Mouse (Mus musculus): Measurements from ENCODE around the gene Rap1a. TPM values are rescaled to one million over a fixed set of nuclear protein-coding genes. Genes with fewer than 3 reads are reported as not detected.

Rap1a gene
- total RNA-seq (2021): 184 and 206 TPM in 2 replicates
- long read RNA-seq, experiment 1, transcript Rap1a-201 (8 exons, 2,407 nt): major isoform, 87 of 98 reads
- long read RNA-seq, experiment 1, partial matches to known transcripts: 3 of 98 reads
- long read RNA-seq, experiment 1, other reads (novel, unspliced or antisense): 8 of 98 reads
- long read RNA-seq, experiment 2, transcript Rap1a-201 (8 exons, 2,407 nt): major isoform, 55 of 63 reads
- long read RNA-seq, experiment 2, partial matches to known transcripts: 4 of 63 reads
- long read RNA-seq, experiment 2, other reads (novel, unspliced or antisense): 4 of 63 reads

DNA sequence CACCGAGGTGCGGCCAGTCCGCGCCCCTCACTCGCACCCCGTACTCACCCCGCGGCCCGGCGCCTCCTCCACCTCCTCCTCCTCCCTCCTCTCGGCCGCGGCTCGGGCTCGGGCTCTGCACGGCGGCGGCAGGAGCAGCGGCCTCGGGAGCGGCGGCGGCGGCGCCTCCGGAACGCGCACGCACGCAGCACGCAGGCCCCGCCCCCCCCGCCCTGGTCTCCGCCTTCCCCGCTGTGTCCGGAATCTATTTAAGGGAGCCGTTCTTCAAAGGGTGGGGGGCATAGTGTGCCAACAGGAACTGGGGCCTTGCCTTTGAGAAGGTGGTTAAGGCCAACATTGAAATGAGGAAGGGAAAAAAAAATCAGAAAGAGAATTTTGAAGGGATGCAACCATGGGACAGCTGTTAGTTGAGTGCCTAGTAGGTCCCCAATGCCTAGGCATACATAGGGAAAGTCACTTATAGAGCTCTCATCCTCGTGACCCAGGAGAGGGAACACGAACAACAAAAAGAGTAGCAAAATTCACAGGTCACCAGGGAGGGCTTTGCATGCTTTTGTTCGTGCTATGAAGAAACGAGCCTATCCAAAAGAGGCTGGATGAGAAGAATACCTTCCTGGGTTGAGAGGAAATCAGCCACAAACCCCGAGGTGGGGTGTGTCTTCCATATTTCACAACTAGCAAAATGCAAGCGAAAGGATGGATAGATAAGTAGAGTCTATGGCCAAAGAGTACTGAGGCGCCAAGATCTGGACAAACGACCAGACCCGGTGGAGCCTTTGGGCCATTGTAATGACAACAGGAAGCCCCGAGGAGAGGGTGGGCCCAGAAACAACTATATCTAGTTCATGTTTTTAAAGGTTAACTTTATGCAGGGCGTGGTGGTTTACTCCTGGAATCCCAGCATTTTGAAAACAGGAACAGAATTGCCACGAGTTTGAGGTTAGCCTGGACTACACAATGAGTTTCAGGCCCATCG, at the start of gene Rap1a:
Gene Rap1a, minus strand, starts transcription at position 146 of the 976 bp plus-strand sequence.
- peak; percentile 88 for DNase-seq

DNA sequence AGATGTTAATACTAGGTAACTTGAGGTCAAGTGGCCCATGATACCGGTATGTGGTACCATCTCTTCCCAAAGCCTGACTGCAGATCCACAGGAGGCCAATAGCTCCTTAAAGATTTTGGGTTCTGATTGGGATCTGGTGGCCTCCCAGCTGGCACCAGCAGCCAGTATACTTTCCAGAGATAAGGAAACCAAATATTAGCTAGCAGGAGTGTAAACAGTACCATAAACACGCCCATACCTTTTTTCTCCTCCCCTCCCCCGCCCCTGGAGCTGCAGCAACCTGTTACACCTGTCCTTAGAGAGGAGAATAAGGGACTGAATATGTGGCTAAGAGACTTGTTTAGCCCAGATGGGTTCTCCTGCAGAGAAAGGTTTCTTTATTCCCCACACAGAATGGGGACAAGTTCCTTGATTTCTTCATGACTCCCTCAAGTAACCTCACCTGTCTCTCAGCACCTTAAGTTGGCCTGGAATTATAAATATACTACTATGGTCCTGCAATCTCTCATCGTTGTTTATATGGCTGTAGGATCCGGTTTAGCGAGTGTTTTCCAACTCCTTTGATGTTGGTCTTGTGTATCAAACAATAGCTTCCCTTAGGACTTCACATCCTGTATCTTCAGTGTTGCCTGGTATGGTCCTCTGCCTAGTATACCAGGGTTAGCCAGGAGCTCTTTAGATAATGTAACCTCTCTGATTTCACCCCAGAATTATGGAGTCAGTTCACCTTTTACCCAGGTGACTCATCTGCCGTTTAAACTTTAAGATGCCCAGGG, 45.3 kb upstream of the Rap1a start:
- no peak for DNase-seq

DNA sequence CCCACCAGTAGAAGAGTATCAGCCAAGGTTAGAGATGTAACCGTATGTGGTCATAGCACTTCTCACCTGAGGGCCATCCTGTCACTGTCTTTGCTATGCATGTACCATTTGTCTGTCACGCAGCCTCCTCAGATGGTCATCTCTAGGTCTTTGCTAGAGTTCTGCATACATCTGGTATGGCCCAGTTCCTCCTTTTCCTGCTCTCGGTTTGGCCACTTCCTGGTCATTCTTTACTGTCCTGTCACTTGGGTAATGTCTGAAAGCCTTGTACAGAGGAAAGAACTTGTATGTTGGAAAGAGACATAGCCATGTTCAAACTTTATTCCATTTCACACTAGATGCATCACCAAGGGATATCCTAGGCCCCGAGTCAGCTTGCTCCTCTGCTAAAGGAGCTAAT, 38.7 kb upstream of the Rap1a start:
- DNase-seq: no peak

DNA sequence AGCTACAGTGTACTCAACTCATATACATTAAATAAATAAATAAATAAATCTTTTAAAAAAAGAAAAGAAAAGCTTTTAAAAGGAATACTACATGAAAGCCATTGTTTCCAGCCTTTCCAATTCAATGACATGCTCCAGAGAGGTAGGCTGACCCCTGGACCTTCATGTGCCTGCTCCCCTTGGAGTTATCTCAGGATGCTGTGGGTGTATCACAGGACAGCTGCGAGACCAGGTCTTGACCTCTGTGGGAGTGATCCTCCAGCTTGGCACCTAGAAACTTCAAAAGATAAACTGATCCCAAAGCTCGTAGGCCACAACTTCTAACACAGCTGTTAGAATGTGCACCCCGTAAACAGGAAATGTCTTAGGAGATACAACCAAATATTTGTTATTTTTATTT, 37.5 kb upstream of the Rap1a start:
- DNase-seq: no peak

DNA sequence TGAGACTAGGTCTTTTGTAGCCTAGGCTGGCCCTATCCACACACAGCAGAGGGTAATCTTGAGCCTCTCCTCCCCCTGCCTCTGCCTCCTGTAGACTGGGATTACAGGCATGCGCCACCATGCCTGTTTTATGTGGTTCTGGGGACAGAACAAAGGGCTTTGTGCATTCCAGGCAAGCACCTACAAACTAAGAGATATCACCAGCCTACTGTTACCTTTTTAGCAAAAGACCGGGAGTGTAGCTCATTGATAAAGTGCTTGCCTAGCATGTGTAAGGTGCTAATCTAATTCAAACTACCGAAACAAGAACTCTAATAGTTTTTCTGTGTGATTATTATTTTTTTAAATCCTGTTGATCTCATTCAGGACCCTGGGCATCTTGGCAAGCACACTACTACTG, 35.7 kb upstream of the Rap1a start:
- no peak for DNase-seq

DNA sequence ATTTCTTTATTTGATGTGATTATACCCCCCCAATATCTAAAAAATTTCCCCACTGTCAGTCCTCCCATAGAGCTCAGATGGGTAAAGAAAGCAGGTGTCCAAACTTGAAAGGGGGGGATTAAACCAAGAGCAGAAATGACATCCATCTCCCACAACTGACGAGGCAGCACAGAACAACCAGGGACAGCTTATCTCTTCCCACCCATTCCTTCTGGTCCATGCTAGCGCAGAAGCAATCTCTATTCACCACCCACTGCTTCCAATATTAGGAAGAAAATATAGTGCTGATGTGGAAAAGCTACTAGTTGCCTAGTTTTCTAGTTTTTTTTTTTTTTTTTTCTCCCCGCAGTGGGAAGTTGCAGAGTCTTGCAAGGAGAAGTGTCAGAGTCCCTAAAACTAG, 34.7 kb upstream of the Rap1a start:
- DNase-seq: no peak

DNA sequence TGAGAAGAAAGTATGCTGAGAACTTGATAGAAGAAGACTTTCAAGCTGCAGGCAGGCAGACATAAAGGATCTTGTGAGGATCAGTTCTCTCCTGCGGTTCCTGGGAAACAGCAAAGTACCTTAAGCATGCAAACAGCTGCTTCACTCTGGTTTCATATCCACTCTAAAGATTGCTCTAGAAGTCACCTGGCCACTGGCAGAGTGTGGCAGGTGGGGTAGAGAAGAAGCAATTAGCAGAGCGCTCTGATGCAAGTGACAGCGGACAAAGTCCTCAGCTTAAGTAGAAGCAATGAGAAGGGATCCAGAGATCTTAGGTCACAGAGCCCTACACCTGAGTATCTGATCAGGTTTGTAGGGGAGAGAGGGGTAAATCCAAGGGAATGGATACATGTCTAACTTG, 30.4 kb upstream of the Rap1a start:
- no peak for DNase-seq

DNA sequence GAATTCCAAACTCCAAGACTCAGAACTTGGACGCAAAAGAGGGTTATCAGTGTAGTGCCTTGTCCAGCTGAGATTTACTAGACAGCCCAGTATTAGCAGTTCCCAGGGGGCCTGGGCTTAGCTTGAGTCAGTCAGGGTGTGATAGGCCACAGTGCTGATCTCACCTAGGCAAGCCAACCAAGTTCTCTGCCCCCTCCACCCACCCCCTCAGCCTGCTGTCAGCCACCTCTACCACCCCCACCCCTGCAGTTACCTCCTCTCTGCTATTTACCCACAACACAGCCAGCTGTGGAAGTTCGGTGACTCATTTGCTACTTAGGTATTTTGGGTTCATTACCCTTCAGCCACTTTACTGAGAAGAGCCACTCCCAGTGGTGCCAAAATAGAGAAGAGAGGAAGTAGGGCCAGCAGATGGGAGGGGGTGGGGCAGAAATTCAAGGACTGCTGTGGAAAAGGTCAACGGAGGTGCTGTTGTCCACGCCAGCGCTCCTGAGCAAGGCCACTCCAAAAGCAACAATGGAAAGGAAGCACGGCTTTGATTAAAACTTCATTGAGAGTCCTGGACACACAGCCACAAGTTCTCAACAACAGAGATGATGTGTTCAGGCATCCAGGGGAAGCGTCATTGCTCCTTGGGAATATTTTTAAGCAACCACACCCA, 24.5 kb upstream of the Rap1a start:
- DNase-seq: peak; percentile 72

DNA sequence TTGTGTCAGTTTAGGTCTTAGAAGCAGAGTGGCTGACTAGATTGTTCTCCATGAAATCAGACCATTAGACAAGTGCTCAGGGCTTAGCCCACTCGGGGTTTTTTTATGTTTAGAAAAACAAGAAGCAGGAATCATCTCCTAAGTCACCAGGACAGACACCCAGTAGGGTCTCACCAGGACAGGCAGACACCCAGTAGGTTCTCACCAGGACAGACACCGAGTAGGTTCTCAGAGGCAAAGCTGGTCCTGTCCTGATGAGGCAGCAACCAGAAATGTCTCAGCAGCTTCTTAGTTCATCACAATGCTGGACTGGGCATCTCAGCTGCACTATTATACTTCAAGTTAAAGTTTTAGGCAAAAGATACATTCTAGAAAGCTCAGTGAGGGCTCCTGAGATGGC, 23.6 kb upstream of the Rap1a start:
- no peak for DNase-seq

DNA sequence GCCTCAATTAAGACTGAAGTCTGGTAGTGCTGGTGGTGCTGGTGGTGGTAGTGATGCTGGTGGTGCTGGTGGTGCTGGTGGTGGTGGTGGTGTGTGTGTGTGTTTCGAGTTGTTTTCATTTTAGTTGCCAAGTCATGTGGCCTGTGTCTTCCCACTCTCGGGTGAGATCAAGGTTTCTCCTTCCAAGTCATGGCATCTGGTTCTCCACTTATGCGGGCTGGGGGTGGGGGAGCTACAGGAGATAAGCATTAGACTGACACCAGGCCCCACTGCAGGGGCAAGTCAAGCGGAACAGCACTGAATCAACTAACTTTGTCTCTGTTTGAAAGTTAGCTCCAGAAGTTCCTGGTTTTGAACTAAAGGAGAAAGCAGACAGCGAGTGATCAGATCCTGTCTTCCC, 23.0 kb upstream of the Rap1a start:
- DNase-seq: no peak

DNA sequence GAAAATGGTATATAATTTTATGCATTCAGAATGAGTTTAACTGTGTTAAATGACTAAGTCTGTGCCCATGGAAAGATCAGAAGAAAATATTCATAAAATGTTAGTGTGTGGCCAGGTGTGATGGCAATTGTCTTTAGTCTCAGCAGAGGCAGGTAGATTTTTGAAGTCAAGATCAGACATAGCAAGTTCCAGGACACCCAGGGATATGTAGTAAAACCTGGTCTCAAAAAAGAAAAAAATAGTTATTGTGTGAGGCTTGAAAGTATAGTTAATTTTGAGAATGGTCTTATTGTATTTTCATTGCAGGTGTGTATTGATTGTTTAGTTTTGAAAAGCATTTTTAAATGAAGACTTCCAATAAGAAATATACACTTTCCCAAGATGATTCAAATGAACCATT, 22.5 kb upstream of the Rap1a start:
- DNase-seq: no peak

DNA sequence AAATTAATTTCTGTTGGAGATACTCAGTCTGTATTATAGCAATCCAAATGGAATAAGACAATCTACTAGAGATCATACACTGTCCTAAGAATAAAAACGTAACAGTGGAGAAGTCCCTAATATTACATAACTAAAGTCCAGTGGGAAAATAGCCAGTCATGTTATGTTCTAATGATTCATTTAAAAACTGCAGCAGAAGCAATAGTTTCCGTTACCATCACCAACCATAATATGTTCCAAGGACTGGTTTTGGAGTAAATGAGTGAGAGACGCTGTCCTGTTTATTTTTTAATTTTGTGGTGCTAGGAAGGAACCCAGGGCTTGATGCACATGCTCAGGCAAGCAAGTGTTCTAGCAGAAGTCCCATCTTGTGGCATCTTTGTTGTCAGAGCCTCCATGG, 20.4 kb upstream of the Rap1a start:
- DNase-seq: no peak

DNA sequence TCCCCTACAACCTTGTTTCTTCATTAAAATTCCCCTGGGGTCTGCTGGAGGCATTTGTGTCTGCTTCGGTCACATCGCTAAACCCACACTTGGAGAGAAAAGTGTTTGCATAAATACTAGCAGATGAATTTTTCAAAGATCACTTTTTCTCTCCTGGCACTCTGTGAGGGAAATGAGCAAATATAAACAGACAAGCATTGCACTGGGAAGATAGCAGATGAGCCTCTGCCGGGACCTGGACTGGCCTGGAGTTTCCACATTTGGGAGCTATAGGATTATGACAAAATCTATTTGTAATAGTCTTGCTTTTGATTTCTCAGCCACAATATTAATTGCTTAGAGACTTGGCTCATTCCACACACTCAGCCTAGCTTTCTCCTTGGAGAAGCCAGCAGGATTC, 19.1 kb upstream of the Rap1a start:
- DNase-seq: no peak

DNA sequence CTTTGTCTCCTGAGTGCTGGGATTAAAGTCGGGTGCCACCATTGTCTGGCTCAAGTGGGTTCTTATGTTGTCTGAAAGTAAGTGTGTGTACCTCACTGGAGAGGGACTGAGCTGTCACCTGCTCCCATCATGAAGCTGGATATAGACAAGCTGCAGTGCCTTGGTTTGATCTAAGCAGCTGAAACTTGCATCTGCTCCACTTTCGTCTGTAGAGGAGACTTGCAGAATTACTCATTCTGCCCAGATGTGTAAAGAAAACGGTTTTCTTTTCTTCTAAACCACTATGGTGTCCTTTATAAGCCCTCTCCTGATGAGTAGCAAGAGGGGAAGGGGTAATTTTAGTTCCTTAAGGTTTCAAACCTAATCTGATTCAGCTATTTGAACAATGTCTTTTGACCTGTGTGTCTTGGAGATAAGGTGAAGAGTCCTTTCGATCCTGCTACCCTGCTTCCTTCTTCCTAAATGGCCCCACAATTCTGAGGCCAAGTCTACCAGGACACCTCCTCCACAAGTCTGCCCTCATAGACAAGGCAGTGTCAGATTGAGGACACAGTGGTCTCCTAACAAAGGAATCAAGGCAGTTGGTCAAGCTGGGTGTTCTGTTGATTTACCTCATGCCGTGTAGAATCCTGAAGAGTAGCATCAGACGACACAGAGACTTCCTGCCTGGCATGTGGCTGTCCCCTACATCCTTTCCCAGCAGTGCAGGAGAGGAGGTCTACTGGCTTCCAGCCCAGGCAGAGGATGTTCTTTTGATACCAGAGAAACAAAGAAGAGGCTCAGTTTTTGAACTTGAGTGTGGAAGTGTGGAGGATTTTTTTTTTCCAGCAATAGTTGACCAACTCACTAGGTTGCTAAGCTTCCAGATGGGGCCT, 17.2 kb upstream of the Rap1a start:
- peak; percentile 42 for DNase-seq

DNA sequence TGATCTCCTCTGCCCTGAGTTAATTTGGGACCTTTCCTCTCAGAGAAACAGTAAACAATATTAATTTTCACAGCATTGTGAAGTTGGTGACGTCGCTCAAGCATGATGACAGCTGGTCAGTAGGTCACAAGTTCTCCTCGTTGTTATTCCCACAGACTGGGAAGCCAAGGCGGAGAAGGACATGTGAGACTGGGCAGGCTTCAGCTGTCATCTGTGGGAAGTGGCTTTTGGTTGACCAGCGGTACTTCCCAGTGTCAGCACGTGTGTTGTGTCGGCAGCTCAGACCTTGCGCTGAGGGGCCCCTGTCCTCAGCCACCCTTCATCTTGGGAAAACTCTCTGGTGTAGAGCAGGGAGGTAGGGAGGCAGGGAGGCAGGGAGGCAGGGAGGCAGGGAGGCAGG, 15.0 kb upstream of the Rap1a start:
- DNase-seq: no peak

DNA sequence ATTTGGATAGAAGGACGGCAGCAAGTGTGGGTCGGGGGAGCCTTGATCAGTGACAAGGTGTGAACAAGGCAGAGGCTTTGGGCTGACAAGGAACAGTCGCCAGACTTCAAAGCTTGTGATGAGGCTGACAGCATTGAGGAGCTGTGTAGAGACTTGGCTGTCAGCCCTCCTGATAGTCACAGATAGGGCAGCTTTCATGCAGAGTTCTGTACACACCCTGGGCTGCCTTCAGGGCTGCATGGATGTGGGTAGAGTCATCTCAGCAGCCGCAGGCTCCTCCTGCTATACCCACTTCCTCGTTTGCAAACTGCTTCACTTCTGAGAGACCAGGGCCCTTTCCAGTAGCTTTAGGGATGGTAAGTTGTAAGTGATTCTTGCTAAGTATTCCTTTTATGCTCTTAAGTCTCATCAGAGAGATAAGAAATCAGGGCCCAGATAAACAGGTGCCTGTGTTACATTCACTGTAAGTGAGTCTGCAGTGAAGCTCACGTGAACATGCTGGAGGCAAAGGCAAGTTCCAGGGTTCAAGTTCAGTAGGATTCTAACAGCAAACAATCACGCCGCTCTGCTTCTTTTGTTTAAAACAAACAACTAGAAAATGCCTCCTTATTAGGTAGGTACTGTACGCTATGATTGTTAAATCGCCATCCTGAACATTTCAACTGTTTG, 14.2 kb upstream of the Rap1a start:
- peak; percentile 21 for DNase-seq

DNA sequence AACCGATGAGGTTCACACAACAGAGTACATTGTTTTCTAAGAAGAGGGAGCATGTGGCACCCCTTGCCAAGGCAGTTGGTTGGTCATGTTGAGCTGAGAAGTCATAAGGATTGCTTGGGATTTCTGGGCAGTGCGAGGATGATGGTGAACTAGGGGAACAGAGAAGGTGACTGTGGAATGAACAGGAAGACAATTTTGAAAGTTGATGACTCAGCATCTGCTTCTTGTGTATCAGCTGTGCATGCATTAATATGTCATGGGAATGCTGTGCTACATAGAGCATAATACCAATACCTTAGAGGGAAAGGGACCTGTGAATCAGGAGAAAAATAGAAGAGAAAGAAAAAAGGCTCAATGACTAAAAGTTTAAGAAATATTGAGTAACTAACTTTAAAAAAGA, 10.0 kb upstream of the Rap1a start:
- DNase-seq: no peak

DNA sequence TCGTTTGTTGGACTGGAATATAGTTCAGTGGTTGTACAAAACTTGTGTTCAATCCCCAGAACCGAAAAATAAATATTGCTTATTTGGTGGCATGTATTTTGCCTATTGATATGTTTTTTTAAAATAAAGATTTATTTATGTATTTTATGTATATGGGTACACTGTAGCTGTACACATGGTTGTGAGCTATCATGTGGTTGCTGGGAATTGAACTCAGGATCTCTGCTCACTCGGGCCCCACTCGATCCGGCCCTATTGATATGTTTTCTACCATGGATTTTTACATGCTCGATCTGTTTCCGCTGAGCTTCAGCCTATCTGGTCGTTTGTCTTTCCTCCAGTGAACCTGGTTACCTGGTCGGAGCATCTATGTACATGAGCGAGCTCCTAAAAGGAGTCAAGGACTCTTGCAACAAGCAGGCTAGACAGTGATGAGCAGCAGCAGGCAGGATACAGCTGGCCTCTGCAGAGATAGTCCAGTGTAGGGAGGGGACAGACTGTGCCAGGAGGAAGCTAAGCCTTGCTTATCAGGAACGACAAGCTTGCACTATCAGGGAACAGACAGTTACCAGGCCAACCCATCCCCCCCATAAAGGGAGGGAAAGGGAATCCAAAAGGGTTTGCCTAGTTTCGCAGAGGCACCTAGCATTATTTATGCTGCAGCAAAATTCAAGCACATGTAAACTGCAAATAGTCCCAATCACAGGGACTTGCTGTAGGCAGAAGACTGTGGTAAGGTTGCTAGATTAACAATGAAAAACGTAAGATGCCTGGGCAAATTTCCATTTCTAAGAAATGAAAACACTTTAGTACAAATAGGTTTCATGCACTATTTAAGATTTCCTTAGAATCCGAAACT, 7.3 kb upstream of the Rap1a start:
- DNase-seq: peak; percentile 63

DNA sequence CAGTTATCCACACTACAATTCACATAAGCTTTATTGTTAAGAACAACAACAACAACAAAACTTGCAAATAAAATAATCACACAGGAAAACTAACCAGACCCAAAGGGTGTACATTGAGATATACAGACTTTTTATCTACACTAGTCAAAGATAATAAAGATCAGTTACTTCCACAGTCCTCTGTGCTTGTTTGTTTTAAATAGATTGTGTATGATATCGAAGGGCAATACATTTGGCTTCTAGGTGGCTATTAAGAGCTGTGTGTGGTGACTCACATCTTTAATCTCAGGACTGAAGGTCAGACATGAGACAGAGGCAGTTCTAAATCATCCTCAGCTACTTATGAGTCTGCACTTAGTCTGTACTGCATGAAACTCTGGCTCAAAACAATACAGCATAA, 6.5 kb upstream of the Rap1a start:
- no peak for DNase-seq

All from adrenal gland, postnatal 14 days (tissue).